Mouse (Mus musculus) CD4-positive helper T cell, adult 2 months (primary cell): ENCODE measurements around the gene 5730522E02Rik.
A peak's percentile ranks its signal among the peaks of the same experiment; 100 is the strongest.
"Not testable (repeated sequence)": the region's sequence is repeated elsewhere in the genome, so short reads cannot be mapped to it uniquely, and the experiment has no call there.

ENCODE experiments used
- DNase-seq: peaks from one replicate; pipeline ENCODE4 v3.0.0-alpha.2; 2012; ENCODE audit warnings: low read depth, missing footprints, low spot score

5730522E02Rik gene

DNA sequence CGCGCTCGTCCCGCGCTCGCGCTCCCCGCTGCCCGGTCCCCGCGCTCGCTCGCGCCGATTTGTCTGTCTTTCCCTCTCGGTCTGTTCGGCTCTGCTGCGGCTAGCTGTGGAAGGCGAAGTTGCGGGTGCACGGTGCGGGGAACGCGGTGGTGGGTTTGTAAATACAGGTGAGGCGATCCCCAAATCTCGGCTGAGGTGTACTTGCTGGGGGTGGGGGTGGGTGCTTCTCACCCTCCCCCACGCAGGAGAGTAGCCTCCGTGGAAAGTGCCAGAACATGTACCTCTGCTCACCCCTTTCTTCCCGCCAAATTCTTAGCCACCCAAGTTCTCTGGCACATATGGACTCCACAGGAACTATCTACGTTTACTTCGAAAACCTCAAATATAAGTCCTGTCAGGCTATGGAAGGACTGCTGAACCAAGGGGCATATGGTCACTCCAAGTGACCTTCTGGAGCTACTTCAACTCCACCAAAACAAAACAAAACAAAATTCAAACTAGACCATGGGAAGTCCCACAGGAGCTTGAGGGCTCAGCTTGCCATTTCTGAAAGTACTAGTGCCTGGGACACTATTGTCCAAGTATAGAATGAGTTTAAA is at the start of gene 5730522E02Rik:
5730522E02Rik (minus strand) TSS at position 182 of the 599 bp plus-strand sequence.
- DNase-seq, result peak; percentile 9

DNA sequence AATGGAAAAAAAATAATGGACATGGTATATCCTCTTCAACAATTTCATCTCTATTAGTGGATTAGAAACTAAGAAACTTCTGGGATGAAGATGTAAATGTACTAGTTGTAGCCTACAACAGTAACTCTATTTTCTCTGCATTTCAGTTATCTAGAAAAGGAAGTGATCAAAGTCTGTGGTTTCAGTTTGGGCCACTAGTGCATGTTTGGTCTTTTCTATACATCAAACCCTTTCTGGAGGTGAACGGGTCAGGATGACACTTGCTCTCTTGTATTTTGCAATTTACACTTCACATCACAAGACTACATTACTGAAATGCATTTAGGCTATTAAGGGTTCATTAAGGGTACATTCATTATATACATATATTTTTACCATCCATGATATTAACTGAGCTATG is 26.0 kb upstream of the 5730522E02Rik start:
- DNase-seq, result no peak

DNA sequence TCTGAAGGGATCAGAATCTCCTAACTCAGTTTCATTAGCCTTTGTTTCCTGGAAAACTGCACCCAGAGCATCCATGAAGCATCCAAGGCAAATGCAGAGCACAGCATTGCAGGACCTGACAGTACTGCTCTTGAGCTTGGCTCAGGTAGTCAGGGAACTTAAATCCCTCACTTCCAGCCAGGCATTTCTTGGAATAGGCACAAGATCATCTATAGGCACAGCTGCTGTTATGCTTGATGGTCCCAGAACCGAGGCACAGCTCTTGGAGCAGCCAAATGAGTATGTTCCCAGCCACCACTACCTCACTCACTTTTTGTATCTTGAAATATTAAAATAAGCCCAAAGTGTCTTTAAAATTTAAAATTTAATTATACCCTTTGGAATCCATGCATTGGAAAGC is 19.3 kb upstream of the 5730522E02Rik start:
- DNase-seq, result no peak

DNA sequence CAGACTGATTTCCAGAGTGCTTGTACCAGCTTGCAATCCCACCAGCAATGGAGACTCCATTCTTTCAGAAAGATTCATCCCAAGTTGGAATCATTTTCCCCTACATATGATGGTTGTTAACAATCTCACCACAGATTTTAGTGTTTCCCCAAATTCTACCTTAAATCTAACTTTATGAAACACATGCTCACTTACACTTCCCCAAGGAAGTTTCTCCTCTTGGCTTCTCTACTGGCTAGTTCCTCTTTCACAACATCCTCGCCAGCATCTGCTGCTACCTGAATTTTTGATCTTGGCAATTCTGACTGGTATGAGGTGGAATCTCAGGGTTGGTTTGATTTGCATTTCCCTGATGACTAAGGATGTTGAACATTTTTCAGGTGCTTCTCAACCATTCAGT is 3.1 kb upstream of the 5730522E02Rik start:
- DNase-seq, result not testable (repeated sequence)

DNA sequence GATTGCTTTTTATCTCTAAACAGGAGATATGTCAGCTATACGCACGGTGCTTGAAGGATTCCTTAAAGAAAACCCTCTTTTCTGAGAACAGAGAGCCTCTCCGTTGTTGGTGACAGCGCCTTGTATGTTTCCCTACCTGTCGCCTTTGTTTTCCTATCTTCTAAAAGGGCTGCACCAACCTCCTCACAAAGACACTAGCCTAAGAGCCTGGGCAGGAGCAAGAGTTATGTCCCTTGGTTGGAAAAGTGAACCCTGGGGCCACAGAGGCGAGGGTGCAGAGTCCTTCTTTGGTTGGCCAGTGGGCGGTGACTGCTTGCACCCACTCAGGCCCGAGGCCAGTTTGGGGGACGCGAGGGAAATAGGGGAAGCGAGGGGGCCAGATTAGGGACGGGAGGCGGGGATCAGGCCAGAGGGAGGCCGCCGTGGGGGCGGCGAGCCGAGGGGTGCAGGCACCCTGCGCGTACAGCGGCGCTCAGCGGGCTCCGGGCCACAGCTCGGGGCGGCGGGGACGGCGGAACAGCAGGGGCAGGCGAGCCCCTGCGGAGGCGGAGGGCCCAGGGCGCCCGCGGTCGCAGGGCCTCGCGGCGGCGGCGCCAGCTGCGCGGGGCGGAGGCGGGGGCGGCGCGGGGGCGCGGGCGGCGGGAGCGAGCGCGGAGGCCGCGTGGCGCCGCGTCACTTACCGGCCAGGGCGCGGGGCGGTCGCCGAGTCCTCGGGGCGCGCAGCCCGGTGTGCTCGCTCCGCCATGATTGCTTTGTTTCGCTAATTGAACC is 567 bp downstream of the 5730522E02Rik start:
- DNase-seq, result peak; percentile 11

DNA sequence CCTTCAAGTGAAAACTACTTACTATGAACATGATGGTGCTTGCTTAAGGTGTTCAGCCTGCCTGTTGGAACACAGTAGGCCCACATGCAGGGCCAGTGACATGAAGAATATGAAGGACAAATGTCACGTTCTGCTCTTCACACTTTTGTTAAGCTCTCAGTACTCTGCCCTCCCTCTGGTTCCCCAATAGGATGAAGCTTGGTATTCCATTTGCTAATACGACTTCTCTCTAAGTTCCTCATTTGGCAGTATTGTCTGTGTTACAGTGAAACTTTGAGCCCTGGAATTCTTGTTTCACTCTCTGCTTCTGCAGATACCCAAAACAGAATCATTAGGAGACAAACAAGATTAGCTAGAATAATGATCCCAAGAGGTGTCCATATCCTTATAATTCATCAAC is 7.1 kb downstream of the 5730522E02Rik start:
- no peak for DNase-seq

DNA sequence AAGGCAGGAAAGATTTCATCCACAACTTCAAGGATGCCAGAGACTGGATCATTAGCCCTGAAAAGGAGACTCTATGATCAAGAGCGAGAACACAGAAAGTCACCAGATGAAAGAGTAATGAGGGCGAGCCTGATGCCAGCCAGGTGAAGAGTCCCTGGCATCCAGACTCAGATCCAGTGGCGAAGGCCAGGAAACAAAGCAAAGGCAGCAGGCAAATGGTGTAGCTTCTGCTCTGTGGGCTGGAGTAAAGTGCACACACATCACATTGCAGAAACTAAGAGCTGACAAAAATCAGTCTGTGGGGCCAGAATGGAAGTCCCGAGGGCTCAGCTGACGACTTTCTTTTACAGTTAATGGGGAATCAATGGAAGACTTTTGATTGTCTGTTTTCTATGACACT is 7.7 kb downstream of the 5730522E02Rik start:
- DNase-seq, result no peak

DNA sequence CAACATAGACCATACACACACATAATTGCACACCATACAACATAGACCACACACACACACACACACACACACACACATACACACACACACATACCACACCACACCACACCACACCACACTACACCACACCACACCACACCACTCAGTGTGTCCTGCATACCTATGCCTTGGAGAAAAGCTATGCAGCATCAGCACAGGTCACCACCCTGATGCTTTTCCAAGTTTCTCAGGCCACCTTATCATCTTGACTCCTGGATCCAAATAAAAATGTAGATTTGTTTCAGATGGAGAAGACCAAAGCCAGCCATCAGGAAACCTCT is 8.8 kb downstream of the 5730522E02Rik start:
- DNase-seq, result no peak

DNA sequence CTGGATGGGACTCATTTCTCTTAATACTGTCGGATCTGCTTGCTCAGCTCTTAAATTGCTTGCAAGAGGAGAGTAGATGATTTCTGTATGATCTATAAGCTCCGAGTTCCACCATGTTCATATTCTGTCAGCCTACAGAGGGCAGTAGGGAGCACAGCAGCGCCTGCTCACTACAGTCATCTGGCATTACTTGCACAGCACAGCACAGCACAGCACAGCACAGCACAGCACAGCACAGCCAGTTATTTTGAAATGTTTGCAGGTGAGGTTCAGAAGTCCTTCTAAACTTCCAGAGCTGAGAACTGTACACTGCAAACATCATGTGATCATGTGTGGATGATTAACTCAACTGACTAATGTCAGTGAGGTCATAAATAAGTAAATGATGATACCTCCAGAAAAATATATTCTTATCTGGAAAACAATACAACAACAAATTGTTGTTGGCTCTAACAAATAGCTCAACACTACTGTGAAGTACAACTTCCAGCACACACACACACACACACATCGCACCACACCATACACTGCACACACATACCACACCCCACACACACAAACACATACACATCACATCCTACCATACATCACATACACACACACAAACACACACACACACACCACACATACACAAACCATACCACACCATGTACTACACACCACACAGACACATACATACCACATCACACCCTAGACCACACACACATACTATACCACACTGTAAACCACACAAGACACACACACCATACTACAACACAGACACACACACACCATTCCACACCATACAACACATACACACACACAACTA is 9.4 kb downstream of the 5730522E02Rik start:
- DNase-seq, result peak; percentile 11

DNA sequence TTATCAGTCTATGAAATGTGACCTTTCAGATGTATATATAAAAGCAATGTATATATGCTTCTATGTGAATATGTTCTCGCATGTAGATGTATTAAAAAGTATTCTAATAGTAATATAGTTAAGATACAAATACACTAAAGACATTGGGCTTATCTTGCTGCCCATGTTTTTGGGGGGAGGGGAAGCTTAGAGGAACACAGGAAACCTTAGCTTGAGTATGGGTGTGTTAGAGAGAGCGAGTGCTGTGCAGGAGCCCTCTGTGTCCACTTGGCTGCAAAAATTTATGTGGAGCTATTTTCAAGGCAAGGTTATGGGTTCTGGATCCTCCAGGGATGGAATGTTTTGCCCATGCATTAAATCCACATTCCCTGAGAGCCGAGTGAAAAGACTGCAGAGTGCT is 15.1 kb downstream of the 5730522E02Rik start:
- DNase-seq, result no peak

DNA sequence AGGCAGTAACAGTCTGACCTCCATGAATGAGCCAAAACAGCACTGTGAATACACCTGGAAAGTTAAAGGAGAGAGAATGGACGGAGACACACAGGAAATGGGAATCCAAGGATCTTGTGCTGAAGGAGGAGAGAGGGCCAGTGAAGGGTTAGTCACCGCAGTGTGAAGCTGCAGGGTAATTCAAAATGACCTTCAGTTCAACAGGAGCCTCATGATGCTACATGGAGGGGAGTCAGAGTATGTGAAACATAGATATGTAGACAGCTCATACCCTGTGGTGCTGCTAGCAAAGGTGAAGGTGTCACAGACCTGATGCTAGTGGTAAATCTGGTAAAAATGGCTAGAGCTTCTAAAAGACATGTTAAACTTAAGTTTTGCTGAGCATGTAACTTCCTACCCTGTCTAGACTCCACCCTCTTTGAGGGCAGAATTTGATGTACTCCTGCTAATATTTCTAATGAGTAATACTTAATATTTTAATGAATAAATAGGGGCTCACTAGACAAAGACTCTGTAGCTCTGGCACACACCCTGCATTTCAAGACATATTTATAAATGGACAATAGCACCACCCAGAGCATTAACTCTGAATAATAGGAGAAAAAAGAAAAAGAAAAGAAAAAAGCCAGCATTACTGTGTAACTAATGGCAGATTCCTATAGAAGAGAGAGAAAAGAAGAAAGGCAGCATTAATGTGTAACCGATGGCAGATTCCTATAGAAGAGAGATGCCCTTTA is 23.2 kb downstream of the 5730522E02Rik start:
- no peak for DNase-seq

DNA sequence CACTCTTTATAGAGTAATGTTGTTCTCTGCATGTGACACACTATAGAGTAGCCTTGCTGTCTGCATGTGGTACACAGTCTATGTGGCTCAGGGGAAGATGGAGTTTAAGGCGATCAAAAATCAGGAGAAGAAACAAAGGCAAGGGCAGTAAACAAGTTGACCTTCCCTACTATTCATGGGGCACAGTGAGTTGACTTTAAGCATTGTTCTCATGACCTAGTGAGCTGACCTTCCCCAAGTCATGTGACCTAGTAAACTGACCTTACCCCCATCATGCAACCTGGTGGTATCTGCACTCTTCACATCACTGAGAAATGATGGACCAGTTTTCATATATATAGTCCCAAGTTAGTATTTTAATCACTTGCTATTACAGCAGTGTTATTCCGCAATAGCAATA is 40.0 kb downstream of the 5730522E02Rik start:
- DNase-seq, result no peak

DNA sequence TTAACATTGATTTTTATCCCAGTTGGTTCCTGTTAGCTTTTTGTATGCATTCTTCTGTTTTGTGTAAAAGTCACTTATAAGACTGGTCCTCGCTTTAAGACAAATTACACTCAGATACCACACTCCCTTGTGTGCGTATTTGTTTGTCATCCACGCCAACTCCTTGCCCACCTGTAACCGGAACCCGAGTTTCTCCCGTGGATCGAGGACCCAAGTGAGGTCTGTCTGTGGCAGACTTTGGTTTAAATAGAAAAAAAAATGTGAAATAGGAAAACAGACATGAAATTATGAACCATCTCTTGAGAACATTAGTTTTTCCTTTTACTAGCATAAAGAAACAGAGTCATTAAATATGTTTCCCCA is 43.0 kb downstream of the 5730522E02Rik start:
- DNase-seq, result no peak

DNA sequence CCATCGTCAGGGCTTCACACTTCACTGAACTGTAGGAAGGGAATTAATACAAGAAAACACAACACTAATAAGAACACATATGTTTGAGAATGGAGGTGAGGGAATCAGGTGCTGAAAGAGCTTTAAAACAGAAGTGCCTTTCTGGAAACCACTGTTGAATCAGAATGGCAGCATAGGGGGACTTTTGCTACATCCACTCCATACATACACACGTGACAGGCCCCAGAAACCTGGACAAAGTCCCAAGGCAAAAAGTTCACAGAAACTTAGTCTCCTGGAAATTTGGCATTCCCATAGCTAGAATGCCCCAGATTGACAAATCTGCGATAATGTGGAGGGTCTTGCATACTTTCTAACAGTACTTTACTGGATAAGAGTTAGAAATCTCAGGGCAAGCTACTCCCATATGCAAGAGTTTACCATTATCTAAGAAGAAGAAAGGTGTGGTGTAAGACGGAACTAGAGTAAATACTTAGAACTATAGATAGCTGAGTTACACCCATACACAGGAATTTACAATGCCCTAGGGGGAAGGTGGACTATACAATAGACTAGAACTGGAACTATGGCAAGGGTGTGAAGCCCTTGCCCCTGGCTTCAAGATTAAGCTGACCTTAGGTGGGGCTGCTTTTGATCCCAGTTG is 43.5 kb downstream of the 5730522E02Rik start:
- no peak for DNase-seq

DNA sequence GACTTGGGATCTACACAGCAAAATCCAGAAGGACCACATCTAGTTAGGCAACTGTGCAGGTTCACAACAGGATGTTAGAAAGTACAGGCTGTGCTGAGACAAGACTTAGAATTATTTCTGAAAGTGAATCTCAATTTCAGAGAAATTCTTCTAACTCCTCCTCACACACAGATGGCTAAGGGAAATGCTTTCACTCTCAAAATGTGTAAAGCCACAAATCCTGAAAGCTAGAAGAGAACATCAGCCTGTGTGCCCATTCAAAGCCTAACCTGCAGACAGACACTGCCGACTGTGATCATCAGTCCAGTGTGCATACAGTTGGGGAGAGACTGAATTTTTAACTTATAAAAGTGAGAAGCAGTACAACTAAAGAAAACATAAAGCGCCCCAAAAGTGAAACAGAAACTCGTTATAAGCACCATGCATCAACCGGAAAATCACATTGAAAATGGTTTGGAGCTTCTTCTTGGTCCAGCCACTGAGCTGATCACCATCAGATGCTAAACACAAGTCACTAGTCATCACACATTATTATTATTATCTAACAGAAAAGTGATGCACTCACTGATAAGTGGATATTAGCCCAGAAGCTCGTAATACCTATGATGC is 45.8 kb downstream of the 5730522E02Rik start:
- DNase-seq, result peak; percentile 5

DNA sequence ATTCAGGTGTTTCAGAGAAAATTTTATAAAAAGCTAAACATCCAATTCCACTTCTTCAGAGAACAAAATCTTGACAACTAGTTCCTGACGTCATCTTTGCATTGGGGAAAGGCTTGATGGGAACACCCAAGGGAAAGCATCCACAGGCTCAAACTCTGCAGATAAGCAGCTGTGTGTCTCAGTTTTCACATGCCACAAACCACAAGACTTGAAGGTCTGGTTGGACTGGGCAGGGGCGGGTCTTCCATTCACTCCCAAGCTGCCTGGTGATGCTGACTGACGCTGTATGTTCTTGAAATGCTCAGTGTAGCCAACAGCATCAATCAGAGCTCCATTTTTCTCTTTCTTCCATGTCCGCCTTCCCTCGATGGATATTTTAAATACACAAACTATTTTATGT is 49.2 kb downstream of the 5730522E02Rik start:
- DNase-seq, result no peak

DNA sequence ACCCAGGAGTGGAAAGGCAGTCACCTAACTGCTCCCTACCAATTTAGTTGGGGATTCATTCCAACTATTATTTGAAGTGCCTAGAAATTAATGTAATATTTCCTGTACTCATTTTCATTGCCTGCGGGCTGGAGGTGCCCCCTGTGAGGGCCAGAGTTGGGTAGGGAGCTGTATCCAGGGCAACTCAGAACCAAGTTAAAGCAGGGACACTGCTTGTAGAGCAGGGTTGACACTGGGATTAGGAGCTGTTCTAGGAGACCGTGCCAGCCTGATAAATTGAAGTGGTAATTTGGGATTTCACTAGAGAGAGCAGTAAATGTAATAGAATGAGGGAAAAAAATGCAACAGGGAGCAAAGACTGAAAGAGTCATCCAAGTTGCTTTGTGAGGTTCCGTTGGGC is 51.5 kb downstream of the 5730522E02Rik start:
- DNase-seq, result no peak

DNA sequence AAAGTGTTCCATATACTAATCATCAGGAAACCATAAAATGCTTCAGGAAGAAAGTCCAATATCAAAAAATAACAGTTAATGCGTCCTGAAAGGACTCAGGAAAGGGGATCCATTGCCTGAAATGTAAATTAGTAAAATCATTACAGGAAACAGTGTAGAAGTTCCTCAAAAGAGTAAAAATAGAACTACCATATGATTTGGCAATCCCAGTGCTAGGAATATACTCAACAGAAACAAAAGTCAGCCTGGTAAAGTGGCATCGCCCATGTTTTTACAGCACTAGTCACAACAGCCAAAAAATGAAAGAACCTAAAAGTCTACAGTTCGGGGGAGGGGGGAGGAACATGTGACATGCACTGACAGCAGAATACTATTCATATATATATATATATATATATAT is 70.5 kb downstream of the 5730522E02Rik start:
- DNase-seq, result no peak

DNA sequence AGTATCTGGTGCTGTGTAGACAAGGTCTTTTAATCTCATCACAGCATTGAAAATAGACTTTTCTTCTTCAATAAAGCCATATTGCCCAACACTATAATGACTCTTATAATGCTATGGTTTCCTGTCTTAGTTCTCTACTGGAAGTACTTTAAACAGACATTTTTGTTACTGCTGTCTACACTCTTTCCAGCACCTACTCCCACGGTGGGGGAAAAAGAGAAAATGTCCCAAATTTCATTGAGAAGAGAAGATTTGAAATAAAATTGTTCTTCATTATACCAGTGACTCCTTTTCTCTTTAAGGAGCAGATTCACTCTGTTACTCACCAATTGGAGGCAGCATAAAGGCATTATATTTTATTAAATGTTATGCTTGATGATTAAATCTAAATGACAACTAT is 72.5 kb downstream of the 5730522E02Rik start:
- no peak for DNase-seq

DNA sequence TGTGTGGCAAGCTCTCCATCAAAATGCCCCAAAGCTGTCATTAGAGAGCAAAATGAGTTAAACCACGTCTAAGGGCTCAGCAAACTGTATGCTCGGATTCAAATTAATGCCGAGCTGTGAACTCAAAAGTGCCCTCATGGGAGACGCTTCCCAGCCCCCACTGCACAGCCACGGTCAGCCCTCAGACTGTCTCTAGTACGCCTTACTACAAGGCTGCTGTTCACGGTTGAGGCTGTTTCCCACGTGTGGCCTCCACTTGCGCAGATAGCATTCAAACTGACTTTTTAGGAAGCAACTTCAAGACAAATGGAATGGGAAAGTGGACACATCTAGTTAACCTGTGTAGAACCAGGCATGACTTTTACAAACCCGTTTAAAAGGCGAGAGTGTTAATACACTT is 79.7 kb downstream of the 5730522E02Rik start:
- DNase-seq, result no peak

DNA sequence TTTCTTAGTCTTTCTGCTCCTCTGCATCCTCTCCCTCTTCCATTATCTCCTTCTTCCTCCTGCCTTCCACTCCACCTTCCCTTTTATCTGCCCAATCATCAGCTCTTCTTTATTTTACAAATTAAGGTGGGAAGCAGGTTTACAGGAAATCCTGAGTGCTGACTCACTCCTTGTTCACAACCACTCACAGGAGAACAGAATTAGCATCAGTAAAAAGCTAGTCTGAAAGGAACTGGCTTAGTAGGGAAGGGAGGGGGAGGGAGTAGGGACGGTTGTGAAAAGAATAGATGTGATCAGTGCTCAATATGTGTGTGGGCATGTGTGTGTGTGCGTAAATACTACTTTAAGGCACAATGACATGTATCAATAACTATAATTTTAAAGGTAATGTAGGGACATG is 81.5 kb downstream of the 5730522E02Rik start:
- no peak for DNase-seq
